Mouse (Mus musculus) hindbrain, embryonic 13.5 days (tissue): ENCODE data around the gene Sfxn1. TPM values are rescaled to one million over a fixed set of nuclear protein-coding genes. Genes with fewer than 3 reads are reported as not detected.

Source experiments
- ATAC-seq: fragments of 200-750 bp; cut with Nextera tagmentation; 2 replicates; pipeline ENCODE4 v1.8.0; 2017; ENCODE audit warnings: moderate TSS enrichment; ENCODE audit not compliant: low FRiP score
- H3K27ac ChIP-seq: fragments of 300-500 bp; sonication (generic); 2 replicates; pipeline ENCODE4 v1.5.1; 2015; ENCODE audit warnings: inconsistent platforms, mild to moderate bottlenecking, moderate library complexity
- H3K27me3 ChIP-seq: fragments of 300-500 bp; sonication (generic); 2 replicates; pipeline ENCODE4 v1.6.1; 2015; ENCODE audit warnings: mild to moderate bottlenecking, inconsistent platforms
- H3K36me3 ChIP-seq: fragments of 300-500 bp; sonication (generic); 2 replicates; pipeline ENCODE4 v1.6.1; 2015; ENCODE audit warnings: mild to moderate bottlenecking, inconsistent platforms
- H3K4me1 ChIP-seq: fragments of 300-500 bp; sonication (generic); replicated peaks from 2 replicates; pipeline ENCODE4 v1.6.1; 2015; ENCODE audit warnings: inconsistent platforms
- H3K4me2 ChIP-seq: fragments of 300-500 bp; sonication (generic); 2 replicates; pipeline ENCODE4 v1.6.1; 2015; ENCODE audit warnings: inconsistent platforms, mild to moderate bottlenecking, moderate library complexity
- H3K4me3 ChIP-seq: fragments of 300-500 bp; sonication (generic); 2 replicates; pipeline ENCODE4 v1.5.1; 2015; ENCODE audit warnings: mild to moderate bottlenecking, inconsistent platforms
- H3K9ac ChIP-seq: fragments of 300-500 bp; sonication (generic); 2 replicates; pipeline ENCODE4 v1.6.1; 2015; ENCODE audit warnings: mild to moderate bottlenecking, inconsistent platforms
- H3K9me3 ChIP-seq: fragments of 300-500 bp; sonication (generic); 2 replicates; pipeline ENCODE4 v1.6.1; 2016; ENCODE audit warnings: inconsistent platforms
- WGBS: fragments of 180-500 bp; shearing (Covaris S2); methylation state at CpG from one replicate; pipeline ENCODE4 v1.1.7; 2015; 5-methylcytosine and 5-hydroxymethylcytosine counted together
- polyA plus RNA-seq: library from polyadenylated mRNA; unstranded; fragments of >200 nt; fragmentation: Nextera tagmentation; extraction: Ambion mirVana; gene quantifications from 2 replicates; pipeline ENCODE4 v1.2.1, GENCODE M21; 2015

Sfxn1 gene
- polyA plus RNA-seq, 1 experiment from 2014 or later: 77.3 TPM

GRCm38 (mm10) chr13:54103271-54103670 is 31.6 kb downstream of the Sfxn1 start:
- no peaks in the 10 kb centered on the region for H3K27me3 ChIP-seq
- H3K4me2 ChIP-seq: no peak overlapping the region
- 94% methylated on average over 3 of the region's 3 CpGs for WGBS
- H3K9ac ChIP-seq: no peak overlapping the region
- H3K4me3 ChIP-seq: no peak overlapping the region
- no peak for ATAC-seq
- no peaks in the 10 kb centered on the region for H3K4me1 ChIP-seq
- H3K9me3 ChIP-seq: no peaks in the 10 kb centered on the region
- H3K36me3 ChIP-seq: peaks cover 43% of the 10 kb centered on the region
- no peak overlapping the region for H3K27ac ChIP-seq

- Histone ChIP-seq H3K9me3 (no peaks in the 10 kb centered on the region), H3K36me3 (peaks cover 44% of the 10 kb centered on the region), H3K27me3 (no peaks in the 10 kb centered on the region), H3K27ac (no peak overlapping the region), H3K4me2 (no peak overlapping the region), H3K4me3 (no peak overlapping the region), H3K9ac (no peak overlapping the region), H3K4me1 (no peaks in the 10 kb centered on the region)
- no peak for ATAC-seq
- WGBS: 84% methylated on average over 10 of the region's 10 CpGs
These were observed 32.2 kb downstream of the Sfxn1 start for GRCm38 (mm10) chr13:54103866-54104265.

GRCm38 (mm10) chr13:54113819-54114550 is 42.3 kb downstream of the Sfxn1 start:
- ATAC-seq: peak; percentile 73
- Histone ChIP-seq H3K4me2 (no peak overlapping the region), H3K4me1 (peaks cover 4% of the 10 kb centered on the region; the same call in 1 of the 2 replicates), H3K36me3 (peaks cover 3% of the 10 kb centered on the region; the same call in 1 of the 2 replicates), H3K9me3 (no peaks in the 10 kb centered on the region), H3K27me3 (0 out of 2 replicates have a peak, but pooled peaks cover 3% of the 10 kb centered on the region), H3K9ac (no peak overlapping the region), H3K4me3 (no peak overlapping the region), H3K27ac (no peak overlapping the region)
- WGBS: 51% methylated on average over 11 of the region's 11 CpGs

GRCm38 (mm10) chr13:54114931-54115330 is 43.3 kb downstream of the Sfxn1 start:
- no peak overlapping the region for H3K4me2 ChIP-seq

GRCm38 (mm10) chr13:54115779-54116178 is 44.1 kb downstream of the Sfxn1 start:
- Histone ChIP-seq H3K27ac (no peak overlapping the region), H3K4me2 (no peak overlapping the region), H3K4me1 (peaks cover 4% of the 10 kb centered on the region; the same call in 1 of the 2 replicates), H3K4me3 (no peak overlapping the region), H3K27me3 (0 out of 2 replicates have a peak, but pooled peaks cover 3% of the 10 kb centered on the region), H3K9ac (no peak overlapping the region), H3K9me3 (0 out of 2 replicates have a peak, but pooled peaks cover 3% of the 10 kb centered on the region), H3K36me3 (no peaks in the 10 kb centered on the region)
- no peak for ATAC-seq
- 85% methylated on average over 6 of the region's 6 CpGs for WGBS

More at GRCm38 (mm10) chr13:54114931-54115330, 43.3 kb downstream of the Sfxn1 start:
- H3K36me3 ChIP-seq: no peaks in the 10 kb centered on the region
- WGBS: 68% methylated on average over 5 of the region's 5 CpGs
- no peak overlapping the region for H3K4me3 ChIP-seq
- 0 out of 2 replicates have a peak, but pooled peaks cover 3% of the 10 kb centered on the region for H3K9me3 ChIP-seq
- H3K4me1 ChIP-seq: peaks cover 4% of the 10 kb centered on the region; the same call in 1 of the 2 replicates
- H3K27me3 ChIP-seq: 0 out of 2 replicates have a peak, but pooled peaks cover 3% of the 10 kb centered on the region
- no peak overlapping the region for H3K27ac ChIP-seq
- no peak for ATAC-seq
- H3K9ac ChIP-seq: no peak overlapping the region

GRCm38 (mm10) chr13:54118355-54118754 is 46.7 kb downstream of the Sfxn1 start:
- Histone ChIP-seq H3K9ac (no peak overlapping the region), H3K27ac (no peak overlapping the region), H3K36me3 (no peaks in the 10 kb centered on the region), H3K4me2 (no peak overlapping the region), H3K27me3 (no peaks in the 10 kb centered on the region), H3K4me1 (peaks cover 4% of the 10 kb centered on the region; the same call in 1 of the 2 replicates), H3K9me3 (0 out of 2 replicates have a peak, but pooled peaks cover 3% of the 10 kb centered on the region), H3K4me3 (no peak overlapping the region)
- 24% methylated on average over 5 of the region's 5 CpGs for WGBS
- ATAC-seq: 0 out of 2 replicates have a peak, but pooled peaks have one; percentile 39

GRCm38 (mm10) chr13:54137756-54138410 is 66.2 kb downstream of the Sfxn1 start:
- 85% methylated on average over 9 of the region's 9 CpGs for WGBS

GRCm38 (mm10) chr13:54143788-54144187 is 72.1 kb downstream of the Sfxn1 start:
- ATAC-seq: peak; percentile 61; the same call in 1 of the 2 replicates
- Histone ChIP-seq H3K4me3 (no peak overlapping the region), H3K4me1 (peaks cover 15% of the 10 kb centered on the region), H3K4me2 (peak overlapping the region; percentile 25; the same call in 1 of the 2 replicates), H3K9me3 (no peaks in the 10 kb centered on the region), H3K36me3 (no peaks in the 10 kb centered on the region), H3K9ac (0 out of 2 replicates have a peak overlapping the region, but pooled peaks have one; percentile 49), H3K27ac (peak overlapping the region; percentile 30), H3K27me3 (no peaks in the 10 kb centered on the region)
- WGBS: 20% methylated on average over 5 of the region's 5 CpGs

More at GRCm38 (mm10) chr13:54137756-54138410, 66.2 kb downstream of the Sfxn1 start:
- no peaks in the 10 kb centered on the region for H3K27me3 ChIP-seq
- H3K4me2 ChIP-seq: no peak overlapping the region
- H3K4me3 ChIP-seq: no peak overlapping the region
- no peaks in the 10 kb centered on the region for H3K4me1 ChIP-seq
- no peaks in the 10 kb centered on the region for H3K9me3 ChIP-seq
- H3K9ac ChIP-seq: no peak overlapping the region
- no peaks in the 10 kb centered on the region for H3K36me3 ChIP-seq
- no peak for ATAC-seq
- H3K27ac ChIP-seq: no peak overlapping the region

- H3K9me3 ChIP-seq: no peaks in the 10 kb centered on the region
- no peak for ATAC-seq
- H3K4me3 ChIP-seq: no peak overlapping the region
- H3K27me3 ChIP-seq: no peaks in the 10 kb centered on the region
- H3K4me2 ChIP-seq: no peak overlapping the region
- H3K27ac ChIP-seq: peak overlapping the region; percentile 30; the same call in 1 of the 2 replicates
- 51% methylated on average over 5 of the region's 5 CpGs for WGBS
- H3K36me3 ChIP-seq: no peaks in the 10 kb centered on the region
- no peak overlapping the region for H3K9ac ChIP-seq
- H3K4me1 ChIP-seq: peaks cover 15% of the 10 kb centered on the region
These were observed 73.0 kb downstream of the Sfxn1 start for GRCm38 (mm10) chr13:54144624-54145023.

- Histone ChIP-seq H3K27ac (no peak overlapping the region), H3K9me3 (no peaks in the 10 kb centered on the region), H3K4me1 (peaks cover 15% of the 10 kb centered on the region), H3K4me2 (no peak overlapping the region), H3K36me3 (no peaks in the 10 kb centered on the region), H3K4me3 (no peak overlapping the region), H3K27me3 (no peaks in the 10 kb centered on the region), H3K9ac (no peak overlapping the region)
- ATAC-seq: no peak
- WGBS: 88% methylated on average over 1 of the region's 1 CpGs
These were observed 75.7 kb downstream of the Sfxn1 start for GRCm38 (mm10) chr13:54147328-54147727.

GRCm38 (mm10) chr13:54152421-54152820 is 80.8 kb downstream of the Sfxn1 start:
- ATAC-seq: no peak
- H3K36me3 ChIP-seq: no peaks in the 10 kb centered on the region
- no peak overlapping the region for H3K4me2 ChIP-seq
- no peaks in the 10 kb centered on the region for H3K4me1 ChIP-seq
- H3K27me3 ChIP-seq: no peaks in the 10 kb centered on the region
- H3K9ac ChIP-seq: no peak overlapping the region
- WGBS: 97% methylated on average over 1 of the region's 1 CpGs
- no peak overlapping the region for H3K27ac ChIP-seq
- no peaks in the 10 kb centered on the region for H3K9me3 ChIP-seq
- no peak overlapping the region for H3K4me3 ChIP-seq

- Histone ChIP-seq H3K4me1 (no peaks in the 10 kb centered on the region), H3K36me3 (no peaks in the 10 kb centered on the region), H3K27me3 (no peaks in the 10 kb centered on the region), H3K9ac (no peak overlapping the region), H3K27ac (no peak overlapping the region), H3K9me3 (no peaks in the 10 kb centered on the region), H3K4me3 (no peak overlapping the region), H3K4me2 (no peak overlapping the region)
- WGBS: 56% methylated on average over 7 of the region's 7 CpGs
- no peak for ATAC-seq
These were observed 81.2 kb downstream of the Sfxn1 start for GRCm38 (mm10) chr13:54152911-54153310.
